Mouse (Mus musculus): ENCODE results near the gene Scaf8.
A peak's percentile ranks its signal among the peaks of the same experiment; 100 is the strongest.
"Not testable (repeated sequence)": the region's sequence is repeated elsewhere in the genome, so short reads cannot be mapped to it uniquely, and the experiment has no call there.

Scaf8 gene

GRCm38 (mm10) chr17:3114720-3115379 is at the start of gene Scaf8:
Gene Scaf8 (plus strand): TSS chr17:3114972.
- peak; percentile 86 to 90 for DNase-seq

DNA sequence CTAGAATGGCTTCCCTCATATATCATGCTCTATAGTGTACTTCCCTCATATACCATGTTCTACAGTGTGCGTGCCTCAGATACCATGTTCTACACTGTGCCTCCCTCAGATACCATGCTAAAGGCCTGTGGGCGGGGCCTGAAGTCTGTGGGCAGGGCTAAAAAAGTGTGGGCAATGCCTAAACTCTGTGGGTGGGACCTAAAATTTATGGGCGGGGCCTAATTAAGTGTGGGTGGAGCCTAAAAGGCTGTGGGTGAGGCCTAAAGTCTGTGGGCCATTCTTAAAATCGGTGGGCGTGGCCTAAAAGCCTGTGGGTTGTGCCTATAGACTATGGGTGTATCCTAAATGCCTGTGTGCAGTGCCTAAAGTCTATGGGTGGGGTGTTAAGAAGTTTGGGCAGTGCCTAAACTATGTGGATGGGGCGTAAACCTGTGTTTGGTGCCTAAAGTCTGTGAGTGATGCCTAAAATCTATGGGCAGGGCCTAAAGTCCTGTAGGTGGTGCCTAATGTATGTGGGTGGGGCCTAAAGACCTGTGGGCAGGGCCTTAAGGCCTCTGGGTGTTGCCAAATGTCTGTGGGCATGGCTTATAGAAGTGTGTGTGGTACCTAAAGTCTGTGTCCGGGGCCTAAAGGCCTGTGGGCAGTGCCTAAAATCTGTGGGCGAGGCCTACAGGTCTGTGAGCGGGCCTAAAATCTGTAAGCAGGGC is 39.5 kb upstream of the Scaf8 start:
- no peak for DNase-seq

- no peak for DNase-seq
These were observed 38.9 kb upstream of the Scaf8 start for GRCm38 (mm10) chr17:3075873-3076245.

DNA sequence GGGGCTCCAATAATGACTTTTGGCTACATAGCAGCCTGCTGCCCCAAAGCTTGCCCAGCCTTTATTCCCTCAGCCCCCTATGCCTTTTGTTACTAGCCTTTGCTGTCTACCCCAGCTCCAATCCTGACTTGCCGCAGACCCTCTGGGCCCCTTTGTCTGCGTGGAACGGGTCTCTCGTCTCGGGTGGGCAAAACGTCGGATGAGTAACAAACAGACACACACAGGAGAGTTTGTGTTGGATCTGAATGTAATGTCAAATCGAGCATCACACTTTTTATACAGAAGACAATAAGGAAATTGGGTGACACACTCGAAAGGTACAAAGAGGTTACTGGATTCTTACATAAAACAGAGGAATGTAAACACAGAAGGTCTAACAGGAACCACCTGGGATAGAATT is 36.8 kb upstream of the Scaf8 start:
- not testable (repeated sequence) for DNase-seq

DNA sequence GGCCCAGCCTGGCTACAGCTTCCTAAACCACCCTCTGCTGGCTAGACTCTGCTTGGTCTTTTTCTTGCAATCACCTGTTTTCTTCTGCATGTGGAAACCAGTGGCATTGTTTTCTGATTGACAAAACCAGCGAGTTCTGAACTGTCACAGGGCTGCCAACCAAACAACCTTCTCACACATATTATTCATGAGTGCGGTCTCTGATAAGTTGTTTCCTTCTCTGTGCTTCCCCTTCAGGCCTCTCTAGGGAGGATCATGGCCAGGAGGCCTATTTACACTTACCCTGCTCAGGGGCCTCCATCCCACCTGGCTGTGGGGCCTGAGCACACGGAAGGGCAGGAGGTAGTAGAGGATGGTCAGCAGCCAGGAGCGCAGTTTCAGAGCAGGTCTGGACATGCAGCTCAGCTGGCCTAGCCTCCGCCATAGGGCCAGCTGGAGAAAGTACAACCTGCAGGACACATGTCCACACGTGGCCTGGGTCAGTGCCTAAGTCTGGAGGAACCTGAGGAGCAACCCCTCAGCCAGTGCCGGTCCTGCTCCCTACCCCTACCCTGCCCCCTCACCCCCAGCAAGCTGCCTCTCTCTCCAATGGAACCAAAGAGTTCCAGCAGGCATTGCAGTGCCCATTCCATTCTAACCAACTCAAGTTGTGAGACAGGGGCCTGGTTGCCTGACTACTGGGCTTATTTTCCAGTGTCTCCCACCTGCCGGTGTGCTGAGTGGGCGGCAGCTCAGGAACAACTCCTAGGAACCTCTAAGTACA is 34.0 kb upstream of the Scaf8 start:
- not testable (repeated sequence) for DNase-seq

GRCm38 (mm10) chr17:3081512-3082100 is 33.2 kb upstream of the Scaf8 start:
- peak; percentile 85 to 89 for DNase-seq

GRCm38 (mm10) chr17:3082125-3082755 is 32.5 kb upstream of the Scaf8 start:
- DNase-seq: peak; percentile 45 to 61

- DNase-seq: peak; percentile 48 to 67
These were observed 31.7 kb upstream of the Scaf8 start for GRCm38 (mm10) chr17:3082756-3083749.

- DNase-seq: peak; percentile 94
These were observed 30.8 kb upstream of the Scaf8 start for GRCm38 (mm10) chr17:3083886-3084550.

DNA sequence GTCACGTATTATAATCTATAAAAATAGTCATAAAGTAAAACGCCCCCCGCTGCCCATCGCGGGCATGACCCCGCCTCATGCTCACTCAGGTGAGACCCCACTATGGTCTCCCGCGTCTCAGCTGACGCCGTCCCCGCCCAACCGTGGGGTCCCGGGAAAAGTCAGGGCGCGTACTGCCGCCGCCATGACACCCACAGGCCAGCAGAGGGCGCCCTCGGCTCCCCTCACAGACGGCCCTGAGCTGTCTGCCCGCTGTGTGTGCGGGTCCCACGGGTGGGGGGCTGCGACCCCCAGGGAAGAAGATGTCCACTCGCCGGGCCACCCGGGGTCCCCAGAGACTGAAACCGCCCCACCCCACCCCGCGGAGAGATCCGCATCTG is 30.2 kb upstream of the Scaf8 start:
- peak; percentile 74 to 81 for DNase-seq

- DNase-seq: no peak
These were observed 29.6 kb upstream of the Scaf8 start for GRCm38 (mm10) chr17:3085152-3085551.

- no peak for DNase-seq
These were observed 22.1 kb upstream of the Scaf8 start for GRCm38 (mm10) chr17:3092682-3093081.

DNA sequence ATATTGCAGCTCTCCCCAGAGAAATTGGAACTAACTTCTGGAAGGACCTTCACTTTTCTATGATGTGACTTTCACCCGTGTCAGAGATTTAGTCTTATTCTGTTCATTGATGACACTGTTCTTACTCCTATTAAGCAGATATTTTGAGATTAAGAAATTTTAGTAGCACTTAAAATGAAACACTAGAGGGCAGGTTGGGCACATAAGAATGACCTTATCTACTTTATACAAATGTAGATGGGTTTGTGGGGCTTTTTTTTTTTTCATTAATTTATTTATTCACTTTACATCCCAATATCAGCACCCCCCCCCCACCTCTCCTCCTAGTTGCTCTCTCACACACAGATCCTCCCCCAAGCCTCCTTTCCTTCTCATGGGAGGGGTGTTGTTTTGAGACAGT is 15.5 kb upstream of the Scaf8 start:
- not testable (repeated sequence) for DNase-seq

- DNase-seq: peak; percentile 89 to 90
These were observed 12.2 kb upstream of the Scaf8 start for GRCm38 (mm10) chr17:3102336-3103165.

- no peak for DNase-seq
These were observed 10.4 kb upstream of the Scaf8 start for GRCm38 (mm10) chr17:3104154-3104931.

- DNase-seq: no peak
These were observed 9.8 kb upstream of the Scaf8 start for GRCm38 (mm10) chr17:3105022-3105421.

- no peak for DNase-seq
These were observed 925 bp upstream of the Scaf8 start for GRCm38 (mm10) chr17:3113737-3114357.

GRCm38 (mm10) chr17:3114358-3114719 is 433 bp upstream of the Scaf8 start:
- DNase-seq: no peak
